Mouse (Mus musculus) kidney, embryonic 15.5 days (tissue): ENCODE data around the gene Aipl1. TPM values are rescaled to one million over a fixed set of nuclear protein-coding genes. Genes with fewer than 3 reads are reported as not detected.
"Not testable (repeated sequence)": the region's sequence is repeated elsewhere in the genome, so short reads cannot be mapped to it uniquely, and the experiment has no call there.

Experiments used
- ATAC-seq: fragments of 200-750 bp; cut with Nextera tagmentation; replicated peaks from 2 replicates; pipeline ENCODE4 v1.8.0; 2017; ENCODE audit warnings: moderate TSS enrichment; ENCODE audit not compliant: low FRiP score
- H3K27ac ChIP-seq: fragments of 300-500 bp; sonication (generic); 2 replicates; pipeline ENCODE4 v1.5.1; 2015; ENCODE audit warnings: mild to moderate bottlenecking, inconsistent platforms
- H3K27me3 ChIP-seq: fragments of 300-500 bp; sonication (generic); 2 replicates; pipeline ENCODE4 v1.6.1; 2015; ENCODE audit warnings: inconsistent platforms
- H3K36me3 ChIP-seq: fragments of 300-500 bp; sonication (generic); 2 replicates; pipeline ENCODE4 v1.6.1; 2015; ENCODE audit warnings: inconsistent platforms
- H3K4me1 ChIP-seq: fragments of 300-500 bp; sonication (generic); 2 replicates; pipeline ENCODE4 v1.6.1; 2015; ENCODE audit warnings: inconsistent platforms
- H3K4me2 ChIP-seq: fragments of 300-500 bp; sonication (generic); 2 replicates; pipeline ENCODE4 v1.6.1; 2015; ENCODE audit warnings: moderate library complexity, mild to moderate bottlenecking, inconsistent platforms
- H3K4me3 ChIP-seq: fragments of 300-500 bp; sonication (generic); replicated peaks from 2 replicates; pipeline ENCODE4 v1.5.1; 2015; ENCODE audit warnings: mild to moderate bottlenecking, inconsistent platforms
- H3K9ac ChIP-seq: fragments of 300-500 bp; sonication (generic); 2 replicates; pipeline ENCODE4 v1.6.1; 2015; ENCODE audit warnings: mild to moderate bottlenecking, inconsistent platforms
- H3K9me3 ChIP-seq: fragments of 300-500 bp; sonication (generic); replicated peaks from 2 replicates; pipeline ENCODE4 v1.6.1; 2016; ENCODE audit warnings: inconsistent platforms
- WGBS: fragments of 180-500 bp; shearing (Covaris S2); methylation state at CpG from one replicate; pipeline ENCODE4 v1.1.7; 2015; ENCODE audit warnings: mixed read lengths; 5-methylcytosine and 5-hydroxymethylcytosine counted together
- polyA plus RNA-seq: library from polyadenylated mRNA; unstranded; fragments of >200 nt; fragmentation: Nextera tagmentation; extraction: Ambion mirVana; gene quantifications from 2 replicates; pipeline ENCODE4 v1.2.1, GENCODE M21; 2015

Gene Aipl1
- polyA plus RNA-seq, 1 experiment from 2014 or later, result 0.38 TPM

GRCm38 (mm10) chr11:72010940-72011722, 26.2 kb downstream of the Aipl1 start:
- H3K27ac ChIP-seq, result 0 out of 2 replicates have a peak overlapping the region, but pooled peaks have one; percentile 28
- WGBS, result 51% methylated on average over 9 of the region's 9 CpGs
- H3K4me3 ChIP-seq, result no peak overlapping the region
- peaks cover 10% of the 10 kb centered on the region for H3K4me1 ChIP-seq
- no peak for ATAC-seq
- no peaks in the 10 kb centered on the region for H3K36me3 ChIP-seq
- no peaks in the 10 kb centered on the region for H3K9me3 ChIP-seq
- H3K27me3 ChIP-seq, result peaks cover 30% of the 10 kb centered on the region; the same call in 1 of the 2 replicates
- no peak overlapping the region for H3K4me2 ChIP-seq
- H3K9ac ChIP-seq, result no peak overlapping the region

- Histone ChIP-seq H3K9ac (no peak overlapping the region), H3K9me3 (no peaks in the 10 kb centered on the region), H3K27me3 (peaks cover 30% of the 10 kb centered on the region; the same call in 1 of the 2 replicates), H3K4me2 (no peak overlapping the region), H3K36me3 (no peaks in the 10 kb centered on the region), H3K4me3 (no peak overlapping the region), H3K27ac (no peak overlapping the region), H3K4me1 (peaks cover 10% of the 10 kb centered on the region)
- WGBS, result 46% methylated on average over 5 of the region's 5 CpGs
- no peak for ATAC-seq
These were observed 26.9 kb downstream of the Aipl1 start for GRCm38 (mm10) chr11:72010367-72010766.

GRCm38 (mm10) chr11:72005547-72005946, 31.8 kb downstream of the Aipl1 start:
- WGBS, result 90% methylated on average over 6 of the region's 6 CpGs
- Histone ChIP-seq H3K36me3 (no peaks in the 10 kb centered on the region), H3K9me3 (no peaks in the 10 kb centered on the region), H3K27me3 (peaks cover 31% of the 10 kb centered on the region), H3K4me1 (peaks cover 10% of the 10 kb centered on the region), H3K4me2 (no peak overlapping the region), H3K9ac (no peak overlapping the region), H3K4me3 (no peak overlapping the region), H3K27ac (no peak overlapping the region)
- no peak for ATAC-seq

GRCm38 (mm10) chr11:72003171-72003570, 34.1 kb downstream of the Aipl1 start:
- Histone ChIP-seq H3K27ac (no peak overlapping the region), H3K9ac (no peak overlapping the region), H3K4me2 (no peak overlapping the region), H3K36me3 (no peaks in the 10 kb centered on the region), H3K9me3 (no peaks in the 10 kb centered on the region), H3K4me3 (no peak overlapping the region), H3K27me3 (peaks cover 26% of the 10 kb centered on the region), H3K4me1 (peaks cover 10% of the 10 kb centered on the region)
- 28% methylated on average over 9 of the region's 9 CpGs for WGBS
- no peak; the same call in 1 of the 2 replicates for ATAC-seq

- Histone ChIP-seq H3K9me3 (no peaks in the 10 kb centered on the region), H3K27ac (no peak overlapping the region), H3K4me2 (no peak overlapping the region), H3K27me3 (peaks cover 33% of the 10 kb centered on the region), H3K4me1 (peaks cover 10% of the 10 kb centered on the region), H3K4me3 (no peak overlapping the region), H3K9ac (no peak overlapping the region), H3K36me3 (no peaks in the 10 kb centered on the region)
- ATAC-seq, result no peak
- 48% methylated on average over 13 of the region's 13 CpGs for WGBS
These were observed 35.0 kb downstream of the Aipl1 start for GRCm38 (mm10) chr11:72002138-72002853.

- ATAC-seq, result no peak
- H3K4me1 ChIP-seq, result peaks cover 24% of the 10 kb centered on the region
- H3K9ac ChIP-seq, result no peak overlapping the region
- no peak overlapping the region for H3K4me3 ChIP-seq
- peaks cover 43% of the 10 kb centered on the region for H3K27me3 ChIP-seq
- no peak overlapping the region for H3K4me2 ChIP-seq
- H3K27ac ChIP-seq, result no peak overlapping the region
- no peaks in the 10 kb centered on the region for H3K36me3 ChIP-seq
- no peaks in the 10 kb centered on the region for H3K9me3 ChIP-seq
- 83% methylated on average over 6 of the region's 6 CpGs for WGBS
These were observed 37.1 kb downstream of the Aipl1 start for GRCm38 (mm10) chr11:72000194-72000593.

- Histone ChIP-seq H3K27ac (no peak overlapping the region), H3K4me2 (peak overlapping the region; percentile 46; the same call in 1 of the 2 replicates), H3K4me3 (no peak overlapping the region), H3K9ac (no peak overlapping the region), H3K36me3 (no peaks in the 10 kb centered on the region), H3K9me3 (no peaks in the 10 kb centered on the region), H3K27me3 (peaks cover 33% of the 10 kb centered on the region), H3K4me1 (peaks cover 13% of the 10 kb centered on the region)
- ATAC-seq, result no peak
- WGBS, result 46% methylated on average over 11 of the region's 11 CpGs
These were observed 40.5 kb downstream of the Aipl1 start for GRCm38 (mm10) chr11:71996805-71997204.

- no peaks in the 10 kb centered on the region for H3K9me3 ChIP-seq
- H3K4me3 ChIP-seq, result no peak overlapping the region
- H3K9ac ChIP-seq, result no peak overlapping the region
- H3K4me1 ChIP-seq, result peaks cover 13% of the 10 kb centered on the region
- 36% methylated on average over 9 of the region's 9 CpGs for WGBS
- H3K27me3 ChIP-seq, result peaks cover 37% of the 10 kb centered on the region
- H3K36me3 ChIP-seq, result no peaks in the 10 kb centered on the region
- peak overlapping the region; percentile 75 for H3K27ac ChIP-seq
- H3K4me2 ChIP-seq, result peak overlapping the region; percentile 46
- peak; percentile 75 for ATAC-seq
These were observed 41.3 kb downstream of the Aipl1 start for GRCm38 (mm10) chr11:71995968-71996511.

GRCm38 (mm10) chr11:71992438-71992837, 44.9 kb downstream of the Aipl1 start:
- H3K36me3 ChIP-seq, result no peaks in the 10 kb centered on the region
- H3K4me3 ChIP-seq, result no peak overlapping the region
- H3K4me2 ChIP-seq, result no peak overlapping the region
- WGBS, result 86% methylated on average over 12 of the region's 12 CpGs
- H3K9me3 ChIP-seq, result no peaks in the 10 kb centered on the region
- H3K27me3 ChIP-seq, result peaks cover 37% of the 10 kb centered on the region
- H3K4me1 ChIP-seq, result peaks cover 19% of the 10 kb centered on the region
- no peak for ATAC-seq
- H3K9ac ChIP-seq, result no peak overlapping the region
- no peak overlapping the region for H3K27ac ChIP-seq

- H3K4me2 ChIP-seq, result no peak overlapping the region
- no peak overlapping the region for H3K9ac ChIP-seq
- H3K27ac ChIP-seq, result no peak overlapping the region
- H3K27me3 ChIP-seq, result peaks cover 28% of the 10 kb centered on the region
- H3K9me3 ChIP-seq, result no peaks in the 10 kb centered on the region
- H3K4me1 ChIP-seq, result peaks cover 21% of the 10 kb centered on the region
- no peaks in the 10 kb centered on the region for H3K36me3 ChIP-seq
- ATAC-seq, result no peak
- no peak overlapping the region for H3K4me3 ChIP-seq
- 23% methylated on average over 5 of the region's 5 CpGs for WGBS
These were observed 45.8 kb downstream of the Aipl1 start for GRCm38 (mm10) chr11:71991541-71991940.

- H3K9me3 ChIP-seq, H3K4me2 ChIP-seq, ATAC-seq, H3K9ac ChIP-seq, H3K36me3 ChIP-seq, H3K4me3 ChIP-seq, H3K27ac ChIP-seq: not testable (repeated sequence)
- peaks cover 36% of the 10 kb centered on the region for H3K4me1 ChIP-seq
- WGBS, result 72% methylated on average over 5 of the region's 5 CpGs
- H3K27me3 ChIP-seq, result peaks cover 25% of the 10 kb centered on the region
These were observed 47.9 kb downstream of the Aipl1 start for GRCm38 (mm10) chr11:71989407-71989806.
